Mouse (Mus musculus) thymus, adult 2 months (tissue): ENCODE measurements around the gene Usp54.

Experiments
- CTCF ChIP-seq: fragments of 200-500 bp; IDR thresholded peaks from 2 replicates; pipeline ENCODE4 v1.5.1; 2012; ENCODE audit warnings: mild to moderate bottlenecking, control low read depth, low read length, moderate library complexity, borderline replicate concordance; ENCODE audit not compliant: control insufficient read depth, poor library complexity, insufficient read depth; ENCODE audit errors: extremely low read depth
- POLR2A ChIP-seq: fragments of 200-500 bp; IDR thresholded peaks from 2 replicates; pipeline ENCODE4 v1.6.1; 2012; ENCODE audit warnings: mild to moderate bottlenecking, low read length, control low read depth, moderate library complexity; ENCODE audit not compliant: control insufficient read depth, poor library complexity, insufficient read depth; ENCODE audit errors: extremely low read depth

GRCm38 (mm10) chr14:20615075-20615474, 25.8 kb downstream of the Usp54 start:
- no peak for TF ChIP-seq POLR2A
- no peak for TF ChIP-seq CTCF
